Mouse (Mus musculus) neural tube, embryonic 15.5 days (tissue): ENCODE measurements at regions not wholly inside any gene's neighbourhood (a gene's known extent, or its start where the extent isn't known, plus 50 kb on each side); places are given as distances from the start of the nearest gene placed in this dataset.

Experiments used
- ATAC-seq: fragments of 200-750 bp; cut with Nextera tagmentation; 2 replicates; pipeline ENCODE4 v1.8.0; 2017; ENCODE audit warnings: mild to moderate bottlenecking, moderate TSS enrichment, moderate library complexity; ENCODE audit not compliant: low FRiP score
- H3K27ac ChIP-seq: fragments of 300-500 bp; sonication (generic); replicated peaks from 2 replicates; pipeline ENCODE4 v1.5.1; 2015; ENCODE audit warnings: mild to moderate bottlenecking, inconsistent platforms
- H3K27me3 ChIP-seq: fragments of 300-500 bp; sonication (generic); replicated peaks from 2 replicates; pipeline ENCODE4 v1.6.1; 2015; ENCODE audit warnings: inconsistent platforms
- H3K36me3 ChIP-seq: fragments of 300-500 bp; sonication (generic); 2 replicates; pipeline ENCODE4 v1.6.1; 2015; ENCODE audit warnings: inconsistent platforms
- H3K4me1 ChIP-seq: fragments of 300-500 bp; sonication (generic); 2 replicates; pipeline ENCODE4 v1.6.1; 2015; ENCODE audit warnings: inconsistent platforms
- H3K4me2 ChIP-seq: fragments of 300-500 bp; sonication (generic); 2 replicates; pipeline ENCODE4 v1.6.1; 2015; ENCODE audit warnings: inconsistent platforms, mild to moderate bottlenecking, moderate library complexity
- H3K4me3 ChIP-seq: fragments of 300-500 bp; sonication (generic); replicated peaks from 2 replicates; pipeline ENCODE4 v1.5.1; 2015; ENCODE audit warnings: mild to moderate bottlenecking, inconsistent platforms
- H3K9ac ChIP-seq: fragments of 300-500 bp; sonication (generic); replicated peaks from 2 replicates; pipeline ENCODE4 v1.6.1; 2015; ENCODE audit warnings: mild to moderate bottlenecking, inconsistent platforms
- H3K9me3 ChIP-seq: fragments of 300-500 bp; sonication (generic); replicated peaks from 2 replicates; pipeline ENCODE4 v1.6.1; 2016; ENCODE audit warnings: inconsistent platforms
- WGBS: fragments of 180-500 bp; shearing (Covaris S2); methylation state at CpG from one replicate; pipeline ENCODE4 v1.1.7; 2015; ENCODE audit warnings: mixed read lengths; 5-methylcytosine and 5-hydroxymethylcytosine counted together

- 87% methylated on average over 8 of the region's 8 CpGs for WGBS
- H3K9ac ChIP-seq, result no peak overlapping the region
- H3K4me1 ChIP-seq, result peaks cover 16% of the 10 kb centered on the region
- no peak overlapping the region for H3K27ac ChIP-seq
- H3K9me3 ChIP-seq, result no peaks in the 10 kb centered on the region
- no peak overlapping the region for H3K4me2 ChIP-seq
- no peak overlapping the region for H3K4me3 ChIP-seq
- no peak for ATAC-seq
- H3K36me3 ChIP-seq, result no peaks in the 10 kb centered on the region
- H3K27me3 ChIP-seq, result no peaks in the 10 kb centered on the region
These were observed 59.1 kb upstream of the Serp2 start for GRCm38 (mm10) chr14:76615603-76616366.

- H3K9ac ChIP-seq, result no peak overlapping the region
- H3K4me1 ChIP-seq, result peaks cover 20% of the 10 kb centered on the region
- 87% methylated on average over 11 of the region's 11 CpGs for WGBS
- no peak overlapping the region for H3K4me3 ChIP-seq
- H3K36me3 ChIP-seq, result no peaks in the 10 kb centered on the region
- ATAC-seq, result no peak
- no peaks in the 10 kb centered on the region for H3K27me3 ChIP-seq
- H3K27ac ChIP-seq, result no peak overlapping the region
- H3K9me3 ChIP-seq, result no peaks in the 10 kb centered on the region
- no peak overlapping the region for H3K4me2 ChIP-seq
These were observed 58.5 kb upstream of the Serp2 start for GRCm38 (mm10) chr14:76615182-76615581.

GRCm38 (mm10) chr14:76614682-76615081, 58.0 kb upstream of the Serp2 start:
- H3K9me3 ChIP-seq, result no peaks in the 10 kb centered on the region
- no peak overlapping the region for H3K4me3 ChIP-seq
- H3K27me3 ChIP-seq, result no peaks in the 10 kb centered on the region
- no peak overlapping the region for H3K9ac ChIP-seq
- no peak overlapping the region for H3K4me2 ChIP-seq
- H3K4me1 ChIP-seq, result peaks cover 20% of the 10 kb centered on the region
- H3K36me3 ChIP-seq, result no peaks in the 10 kb centered on the region
- 85% methylated on average over 5 of the region's 5 CpGs for WGBS
- no peak overlapping the region for H3K27ac ChIP-seq
- ATAC-seq, result no peak

GRCm38 (mm10) chr14:76613604-76614003, 56.9 kb upstream of the Serp2 start:
- no peak overlapping the region for H3K4me2 ChIP-seq
- no peak for ATAC-seq
- H3K4me3 ChIP-seq, result no peak overlapping the region
- peaks cover 20% of the 10 kb centered on the region for H3K4me1 ChIP-seq
- no peak overlapping the region for H3K27ac ChIP-seq
- no peak overlapping the region for H3K9ac ChIP-seq
- WGBS, result 92% methylated on average over 6 of the region's 6 CpGs
- no peaks in the 10 kb centered on the region for H3K36me3 ChIP-seq
- no peaks in the 10 kb centered on the region for H3K27me3 ChIP-seq
- H3K9me3 ChIP-seq, result no peaks in the 10 kb centered on the region

- Histone ChIP-seq H3K27ac (no peak overlapping the region), H3K9me3 (no peaks in the 10 kb centered on the region), H3K4me2 (no peak overlapping the region), H3K36me3 (no peaks in the 10 kb centered on the region), H3K27me3 (no peaks in the 10 kb centered on the region), H3K9ac (no peak overlapping the region), H3K4me3 (no peak overlapping the region), H3K4me1 (peaks cover 20% of the 10 kb centered on the region)
- ATAC-seq, result peak; percentile 76; the same call in 1 of the 2 replicates
- 27% methylated on average over 11 of the region's 11 CpGs for WGBS
These were observed 54.0 kb upstream of the Serp2 start for GRCm38 (mm10) chr14:76610429-76611378.
